Mouse (Mus musculus): ENCODE data around the gene Ccno.

Gene Ccno

DNA sequence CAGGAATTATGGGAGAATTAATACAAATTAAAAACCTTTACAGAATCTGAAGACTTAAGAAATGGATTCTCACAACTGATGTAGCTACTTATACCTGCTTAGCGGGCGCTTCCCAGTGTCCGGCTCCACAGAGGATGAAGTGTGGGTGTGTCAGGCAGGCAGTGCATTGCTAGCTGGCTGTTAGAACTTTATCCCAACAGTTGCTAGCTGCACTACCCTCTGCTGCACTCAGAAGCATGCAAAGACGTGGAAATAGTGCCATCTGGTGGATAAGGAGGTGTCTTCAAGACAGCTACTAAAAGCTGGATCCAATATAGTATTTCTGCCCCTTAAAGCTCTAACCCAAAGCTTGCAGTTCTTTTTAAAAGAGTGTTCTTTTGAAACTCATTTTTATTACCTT, 48.2 kb downstream of the Ccno start:
- H3K4me1 ChIP-seq (replicated peaks; ENCODE audit: low read depth, low read length), result peaks cover 30% of the 10 kb centered on the region
- no peaks in the 10 kb centered on the region for H3K9me3 ChIP-seq (ENCODE audit: low read length)
- no peaks in the 10 kb centered on the region for H3K36me3 ChIP-seq (ENCODE audit: insufficient read depth, low read length)
- H3K4me3 ChIP-seq (replicated peaks; ENCODE audit: low read length), result peak overlapping the region; percentile 79
- peak; percentile 66 for TF ChIP-seq CTCF (conservative IDR thresholded peaks at IDR 0.05; ENCODE audit: low read length)
- no peak for TF ChIP-seq POU5F1 (IDR thresholded peaks at IDR 0.05; ENCODE audit: borderline replicate concordance, low read length)
- H3K27me3 ChIP-seq (ENCODE audit: insufficient read depth, low read length), result peaks cover 66% of the 10 kb centered on the region

Data from E14TG2a.4 (cell line).